Mouse (Mus musculus) B cell, adult 2 months (primary cell): Measurements from ENCODE around the gene Acot12.

Experiments
- DNase-seq, 2 experiments: peaks; one replicate each; pipeline ENCODE4 v3.0.0; 2022

Acot12 gene

DNA sequence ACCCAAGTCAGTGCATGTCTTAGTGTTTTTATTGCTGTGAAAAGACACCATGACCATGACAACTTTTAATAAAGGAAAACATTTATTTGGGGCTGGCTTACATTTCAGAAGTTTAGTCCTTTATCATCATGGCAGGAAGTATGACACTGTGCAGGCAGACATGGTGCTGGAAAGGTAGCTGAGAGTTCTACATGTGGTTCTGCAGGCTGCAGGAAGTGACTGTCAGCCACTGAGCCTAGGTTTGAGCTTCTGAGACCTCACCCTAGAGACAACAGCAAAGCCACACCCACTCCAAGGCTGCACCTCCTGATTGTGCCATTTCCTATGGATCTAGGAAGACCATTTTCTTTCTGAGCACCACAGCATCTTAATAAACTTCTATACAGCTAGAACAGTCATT, 86.6 kb downstream of the Acot12 start:
- no peak for DNase-seq
